Mouse (Mus musculus): ENCODE measurements around the gene Dupd1. TPM values are rescaled to one million over a fixed set of nuclear protein-coding genes. Genes with fewer than 3 reads are reported as not detected.
"Not testable (repeated sequence)": the region's sequence is repeated elsewhere in the genome, so short reads cannot be mapped to it uniquely, and the experiment has no call there.

The Dupd1 gene
- polyA plus RNA-seq, 1 experiment from 2014 or later, result 0.97 TPM

- Histone ChIP-seq H3K27ac (peak overlapping the region; percentile 69), H3K9ac (no peak overlapping the region), H3K9me3 (no peaks in the 10 kb centered on the region), H3K36me3 (no peaks in the 10 kb centered on the region), H3K27me3 (no peaks in the 10 kb centered on the region), H3K4me3 (no peak overlapping the region), H3K4me2 (replicated peaks) (peak overlapping the region; percentile 68; the same call in 1 of the 2 replicates), H3K4me1 (peaks cover 57% of the 10 kb centered on the region)
- ATAC-seq (ENCODE audit: low FRiP score, low read depth), result no peak
- 77% methylated on average over 10 of the region's 10 CpGs for WGBS
Observed at GRCm38 (mm10) chr14:21685411-21686146, 28.8 kb downstream of the Dupd1 start.

- peak overlapping the region; percentile 67 for H3K27ac ChIP-seq
- no peaks in the 10 kb centered on the region for H3K36me3 ChIP-seq
- 79% methylated on average over 4 of the region's 4 CpGs for WGBS
- no peak overlapping the region for H3K9ac ChIP-seq
- no peaks in the 10 kb centered on the region for H3K9me3 ChIP-seq
- ATAC-seq (ENCODE audit: low FRiP score, low read depth), result no peak
- no peak overlapping the region for H3K4me3 ChIP-seq
- no peak overlapping the region for H3K4me2 ChIP-seq (replicated peaks)
- H3K4me1 ChIP-seq, result peaks cover 73% of the 10 kb centered on the region
- H3K27me3 ChIP-seq, result no peaks in the 10 kb centered on the region
Observed at GRCm38 (mm10) chr14:21683834-21684233, 30.5 kb downstream of the Dupd1 start.

GRCm38 (mm10) chr14:21682681-21683129 is 31.7 kb downstream of the Dupd1 start:
- Histone ChIP-seq H3K4me2 (replicated peaks) (peak overlapping the region; percentile 49), H3K9ac (no peak overlapping the region), H3K9me3 (no peaks in the 10 kb centered on the region), H3K36me3 (no peaks in the 10 kb centered on the region), H3K27ac (no peak overlapping the region), H3K4me3 (peak overlapping the region; percentile 8; the same call in 1 of the 2 replicates), H3K4me1 (peaks cover 78% of the 10 kb centered on the region), H3K27me3 (no peaks in the 10 kb centered on the region)
- WGBS, result 4% methylated on average over 9 of the region's 9 CpGs
- no peak for ATAC-seq (ENCODE audit: low FRiP score, low read depth)

- Histone ChIP-seq H3K4me2 (replicated peaks) (peak overlapping the region; percentile 2; the same call in 1 of the 2 replicates), H3K27me3 (no peaks in the 10 kb centered on the region), H3K36me3 (no peaks in the 10 kb centered on the region), H3K9me3 (no peaks in the 10 kb centered on the region), H3K4me3 (no peak overlapping the region), H3K27ac (peak overlapping the region; percentile 84), H3K4me1 (peaks cover 77% of the 10 kb centered on the region), H3K9ac (peak overlapping the region; percentile 39; the same call in 1 of the 2 replicates)
- ATAC-seq (ENCODE audit: low FRiP score, low read depth), result peak; percentile 33
- 7% methylated on average over 8 of the region's 8 CpGs for WGBS
Observed at GRCm38 (mm10) chr14:21679631-21680201, 34.7 kb downstream of the Dupd1 start.

GRCm38 (mm10) chr14:21678509-21679285 is 35.7 kb downstream of the Dupd1 start:
- Histone ChIP-seq H3K4me2 (replicated peaks) (no peak overlapping the region), H3K4me3 (no peak overlapping the region), H3K27me3 (no peaks in the 10 kb centered on the region), H3K36me3 (no peaks in the 10 kb centered on the region), H3K9ac (no peak overlapping the region), H3K9me3 (no peaks in the 10 kb centered on the region), H3K4me1 (peaks cover 77% of the 10 kb centered on the region), H3K27ac (peak overlapping the region; percentile 44; the same call in 1 of the 2 replicates)
- ATAC-seq (ENCODE audit: low FRiP score, low read depth), result no peak
- WGBS, result 51% methylated on average over 7 of the region's 7 CpGs

GRCm38 (mm10) chr14:21676223-21676622 is 38.2 kb downstream of the Dupd1 start:
- no peaks in the 10 kb centered on the region for H3K27me3 ChIP-seq
- no peak overlapping the region for H3K4me2 ChIP-seq (replicated peaks)
- WGBS, result 56% methylated on average over 2 of the region's 2 CpGs
- H3K9me3 ChIP-seq, result no peaks in the 10 kb centered on the region
- ATAC-seq (ENCODE audit: low FRiP score, low read depth), result no peak
- H3K36me3 ChIP-seq, result peaks cover under 1% of the 10 kb centered on the region; the same call in 1 of the 2 replicates
- no peak overlapping the region for H3K4me3 ChIP-seq
- H3K9ac ChIP-seq, result no peak overlapping the region
- H3K27ac ChIP-seq, result peak overlapping the region; percentile 59; the same call in 1 of the 2 replicates
- H3K4me1 ChIP-seq, result peaks cover 67% of the 10 kb centered on the region

GRCm38 (mm10) chr14:21674471-21674870 is 39.9 kb downstream of the Dupd1 start:
- peak; percentile 61 for ATAC-seq (ENCODE audit: low FRiP score, low read depth)
- H3K4me1 ChIP-seq, result peaks cover 63% of the 10 kb centered on the region

GRCm38 (mm10) chr14:21673100-21673499 is 41.3 kb downstream of the Dupd1 start:
- peaks cover 32% of the 10 kb centered on the region for H3K36me3 ChIP-seq
- 36% methylated on average over 4 of the region's 4 CpGs for WGBS
- no peak overlapping the region for H3K9ac ChIP-seq
- no peaks in the 10 kb centered on the region for H3K9me3 ChIP-seq
- peak overlapping the region; percentile 61 for H3K27ac ChIP-seq
- ATAC-seq (ENCODE audit: low FRiP score, low read depth), result no peak
- no peak overlapping the region for H3K4me3 ChIP-seq
- H3K4me1 ChIP-seq, result peaks cover 59% of the 10 kb centered on the region
- no peak overlapping the region for H3K4me2 ChIP-seq (replicated peaks)
- no peaks in the 10 kb centered on the region for H3K27me3 ChIP-seq

More at GRCm38 (mm10) chr14:21674471-21674870, 39.9 kb downstream of the Dupd1 start:
- Histone ChIP-seq H3K27ac (peak overlapping the region; percentile 76), H3K9ac (no peak overlapping the region), H3K4me3 (no peak overlapping the region), H3K36me3 (peaks cover 18% of the 10 kb centered on the region), H3K27me3 (no peaks in the 10 kb centered on the region), H3K9me3 (no peaks in the 10 kb centered on the region), H3K4me2 (replicated peaks) (no peak overlapping the region)
- 11% methylated on average over 5 of the region's 5 CpGs for WGBS

GRCm38 (mm10) chr14:21670422-21671006 is 43.9 kb downstream of the Dupd1 start:
- H3K36me3 ChIP-seq, result peaks cover 56% of the 10 kb centered on the region
- not testable (repeated sequence) for H3K9ac ChIP-seq; H3K27me3 ChIP-seq; H3K4me2 ChIP-seq (replicated peaks); H3K27ac ChIP-seq; H3K4me3 ChIP-seq; ATAC-seq (ENCODE audit: low FRiP score, low read depth); H3K9me3 ChIP-seq
- WGBS, result 92% methylated on average over 15 of the region's 15 CpGs
- H3K4me1 ChIP-seq, result peaks cover 45% of the 10 kb centered on the region

GRCm38 (mm10) chr14:21669633-21670421 is 44.5 kb downstream of the Dupd1 start:
- peaks cover 63% of the 10 kb centered on the region for H3K36me3 ChIP-seq
- ATAC-seq (ENCODE audit: low FRiP score, low read depth), result 0 out of 2 replicates have a peak, but pooled peaks have one; percentile 38
- no peak overlapping the region for H3K4me2 ChIP-seq (replicated peaks)
- H3K4me1 ChIP-seq, result peaks cover 38% of the 10 kb centered on the region
- H3K9ac ChIP-seq, result no peak overlapping the region
- no peak overlapping the region for H3K27ac ChIP-seq
- no peak overlapping the region for H3K4me3 ChIP-seq
- 74% methylated on average over 11 of the region's 11 CpGs for whole genome bisulfite sequencing
- H3K27me3 ChIP-seq, result no peaks in the 10 kb centered on the region
- no peaks in the 10 kb centered on the region for H3K9me3 ChIP-seq

- no peak for ATAC-seq (ENCODE audit: low FRiP score, low read depth)
Observed at GRCm38 (mm10) chr14:21669218-21669617, 45.2 kb downstream of the Dupd1 start.

More at GRCm38 (mm10) chr14:21669218-21669617, 45.2 kb downstream of the Dupd1 start:
- Histone ChIP-seq H3K27me3 (no peaks in the 10 kb centered on the region), H3K36me3 (peaks cover 69% of the 10 kb centered on the region), H3K9me3 (no peaks in the 10 kb centered on the region), H3K4me3 (no peak overlapping the region), H3K4me1 (peaks cover 32% of the 10 kb centered on the region), H3K27ac (no peak overlapping the region), H3K4me2 (replicated peaks) (no peak overlapping the region), H3K9ac (no peak overlapping the region)
- WGBS, result 89% methylated on average over 11 of the region's 11 CpGs

Measured in limb, embryonic 13.5 days (tissue).